Mouse (Mus musculus) thymus, adult 2 months (tissue): Measurements from ENCODE around the gene Gm4869. TPM values are rescaled to one million over a fixed set of nuclear protein-coding genes. Genes with fewer than 3 reads are reported as not detected.
"Not testable (repeated sequence)": the region's sequence is repeated elsewhere in the genome, so short reads cannot be mapped to it uniquely, and the experiment has no call there.

Source experiments
- DNase-seq: peaks from one replicate; pipeline ENCODE4 v3.0.0; 2021
- H3K27ac ChIP-seq: fragments of 200-500 bp; 2 replicates; pipeline ENCODE4 v1.5.1; 2012; ENCODE audit warnings: low read length, control low read depth; ENCODE audit not compliant: control insufficient read depth, insufficient read depth
- H3K27me3 ChIP-seq: fragments of 200-500 bp; 2 replicates; pipeline ENCODE4 v1.6.1; 2012; ENCODE audit warnings: mild to moderate bottlenecking, low read length, moderate library complexity, mixed read lengths; ENCODE audit not compliant: control insufficient read depth, insufficient read depth
- H3K36me3 ChIP-seq: fragments of 200-500 bp; 2 replicates; pipeline ENCODE4 v1.6.1; 2012; ENCODE audit warnings: mild to moderate bottlenecking, low read length, moderate library complexity; ENCODE audit not compliant: control insufficient read depth, insufficient read depth
- H3K4me1 ChIP-seq: fragments of 200-500 bp; replicated peaks from 2 replicates; pipeline ENCODE4 v1.6.1; 2012; ENCODE audit warnings: low read length; ENCODE audit not compliant: control insufficient read depth, insufficient read depth
- H3K4me3 ChIP-seq: fragments of 200-500 bp; 2 replicates; pipeline ENCODE4 v1.5.1; 2012; ENCODE audit warnings: mild to moderate bottlenecking, low read length, control low read depth, moderate library complexity; ENCODE audit not compliant: control insufficient read depth, insufficient read depth
- CTCF ChIP-seq: fragments of 200-500 bp; IDR thresholded peaks from 2 replicates; pipeline ENCODE4 v1.5.1; 2012; ENCODE audit warnings: mild to moderate bottlenecking, control low read depth, low read length, moderate library complexity, borderline replicate concordance; ENCODE audit not compliant: control insufficient read depth, poor library complexity, insufficient read depth; ENCODE audit errors: extremely low read depth
- POLR2A ChIP-seq: fragments of 200-500 bp; IDR thresholded peaks from 2 replicates; pipeline ENCODE4 v1.6.1; 2012; ENCODE audit warnings: mild to moderate bottlenecking, low read length, control low read depth, moderate library complexity; ENCODE audit not compliant: control insufficient read depth, poor library complexity, insufficient read depth; ENCODE audit errors: extremely low read depth
- WGBS: fragments of 180-500 bp; shearing (Covaris S2); methylation state at CpG from one replicate; pipeline ENCODE4 v1.1.7; 2018; 5-methylcytosine and 5-hydroxymethylcytosine counted together
- polyA plus RNA-seq: library from polyadenylated mRNA; depleted of rRNA; stranded (reverse); fragments of >200 nt; gene quantifications from 2 replicates; pipeline ENCODE4 v1.2.3, GENCODE M21; 2012

The Gm4869 gene
- polyA plus RNA-seq, 1 experiment: 0.05 TPM

GRCm38 (mm10) chr5:140461476-140461875 lies 16.0 kb downstream of the Gm4869 start:
- 57% methylated on average over 3 of the region's 3 CpGs for WGBS
- no peak overlapping the region for H3K4me3 ChIP-seq
- H3K27ac ChIP-seq: no peak overlapping the region
- H3K4me1 ChIP-seq: no peaks in the 10 kb centered on the region
- no peaks in the 10 kb centered on the region for H3K27me3 ChIP-seq
- DNase-seq: no peak
- no peaks in the 10 kb centered on the region for H3K36me3 ChIP-seq
- TF ChIP-seq CTCF: no peak
- no peak for TF ChIP-seq POLR2A

- not testable (repeated sequence) for H3K4me1 ChIP-seq, H3K4me3 ChIP-seq, DNase-seq, H3K36me3 ChIP-seq, H3K27me3 ChIP-seq, H3K27ac ChIP-seq
- 87% methylated on average over 2 of the region's 2 CpGs for WGBS
Measured at GRCm38 (mm10) chr5:140463151-140463550, 17.7 kb downstream of the Gm4869 start.

GRCm38 (mm10) chr5:140464943-140465342 lies 19.5 kb downstream of the Gm4869 start:
- DNase-seq: no peak
- Histone ChIP-seq H3K36me3 (no peaks in the 10 kb centered on the region), H3K27ac (no peak overlapping the region), H3K27me3 (no peaks in the 10 kb centered on the region), H3K4me1 (no peaks in the 10 kb centered on the region), H3K4me3 (no peak overlapping the region)
- WGBS: 73% methylated on average over 2 of the region's 2 CpGs
- TF ChIP-seq POLR2A: no peak
- TF ChIP-seq CTCF: no peak

GRCm38 (mm10) chr5:140472336-140472735 lies 26.9 kb downstream of the Gm4869 start:
- 89% methylated on average over 3 of the region's 3 CpGs for WGBS
- TF ChIP-seq POLR2A (no peak), CTCF (no peak)
- H3K4me3 ChIP-seq: no peak overlapping the region
- H3K36me3 ChIP-seq: no peaks in the 10 kb centered on the region
- no peaks in the 10 kb centered on the region for H3K27me3 ChIP-seq
- peak; percentile 35 for DNase-seq
- no peak overlapping the region for H3K27ac ChIP-seq
- H3K4me1 ChIP-seq: no peaks in the 10 kb centered on the region

- Histone ChIP-seq H3K27ac (no peak overlapping the region), H3K36me3 (no peaks in the 10 kb centered on the region), H3K4me3 (no peak overlapping the region), H3K4me1 (no peaks in the 10 kb centered on the region), H3K27me3 (no peaks in the 10 kb centered on the region)
- WGBS: 75% methylated on average over 4 of the region's 4 CpGs
- no peak for DNase-seq
- no peak for TF ChIP-seq CTCF
- TF ChIP-seq POLR2A: no peak
Measured at GRCm38 (mm10) chr5:140481458-140481857, 36.0 kb downstream of the Gm4869 start.

- WGBS: 86% methylated on average over 6 of the region's 6 CpGs
- H3K27ac ChIP-seq: no peak overlapping the region
- H3K4me3 ChIP-seq: no peak overlapping the region
- no peaks in the 10 kb centered on the region for H3K36me3 ChIP-seq
- no peak for DNase-seq
- no peaks in the 10 kb centered on the region for H3K27me3 ChIP-seq
- no peaks in the 10 kb centered on the region; the same call in 1 of the 2 replicates for H3K4me1 ChIP-seq
- TF ChIP-seq POLR2A (no peak), CTCF (no peak)
Measured at GRCm38 (mm10) chr5:140491142-140491541, 45.7 kb downstream of the Gm4869 start.

- H3K4me3 ChIP-seq: no peak overlapping the region
- H3K36me3 ChIP-seq: no peaks in the 10 kb centered on the region
- no peak for DNase-seq
- no peaks in the 10 kb centered on the region; the same call in 1 of the 2 replicates for H3K4me1 ChIP-seq
- no peak overlapping the region for H3K27ac ChIP-seq
- WGBS: 69% methylated on average over 11 of the region's 11 CpGs
- no peak for TF ChIP-seq CTCF
- TF ChIP-seq POLR2A: no peak
- no peaks in the 10 kb centered on the region for H3K27me3 ChIP-seq
Measured at GRCm38 (mm10) chr5:140492684-140493233, 47.3 kb downstream of the Gm4869 start.
